In genomic region chr1:23892072-23892471, GRCm38 (mm10) we compare ENCODE assay signal across 14 mouse cellular contexts.
"Had no signal": no experiment of that assay in that cellular context is flagged by ENCODE, and none has a peak within 500 bp of the region (broad histone marks: within the 10 kb centered on the region; RNA-seq: fewer than 3 reads in every experiment).

No protein-coding gene starts in this region.

- H3K4me3 ChIP-seq: layer of hippocampus, adult 2 months; limb, embryonic 13.5 days; midbrain, embryonic 13.5 days had no signal

- H3K4me2 ChIP-seq: limb, embryonic 13.5 days; lung, embryonic 14.5 days; midbrain, embryonic 13.5 days had no signal

- H3K36me3 ChIP-seq: limb, embryonic 13.5 days; midbrain, embryonic 13.5 days had no signal

- H3K9me3 ChIP-seq: limb, embryonic 13.5 days; midbrain, embryonic 13.5 days had no signal

- DNase-seq: kidney, adult 9 months; kidney, postnatal 4 days; lung, embryonic 14.5 days; lung, postnatal 14 days; right cerebral cortex, adult 18-20 months; right cerebral cortex, postnatal 25 days; spleen, adult 18-20 months; thymus, adult 2 months; thymus, postnatal 4 days had no signal

- ATAC-seq: midbrain, embryonic 13.5 days had no signal

- H3K27ac ChIP-seq: kidney, postnatal 0 days; layer of hippocampus, adult 2 months; limb, embryonic 13.5 days; liver, embryonic 14.5 days; midbrain, embryonic 13.5 days had no signal

- H3K27me3 ChIP-seq: limb, embryonic 13.5 days; midbrain, embryonic 13.5 days had no signal

- H3K4me1 ChIP-seq: limb, embryonic 13.5 days; midbrain, embryonic 13.5 days had no signal

- H3K9ac ChIP-seq: limb, embryonic 13.5 days; liver, embryonic 14.5 days; lung, embryonic 14.5 days; midbrain, embryonic 13.5 days had no signal
